Mouse (Mus musculus): ENCODE measurements around the gene Tspan32. TPM values are rescaled to one million over a fixed set of nuclear protein-coding genes. Genes with fewer than 3 reads are reported as not detected.

Tspan32 gene
- total RNA-seq, 1 experiment from 2014 or later, result 119 TPM

DNA sequence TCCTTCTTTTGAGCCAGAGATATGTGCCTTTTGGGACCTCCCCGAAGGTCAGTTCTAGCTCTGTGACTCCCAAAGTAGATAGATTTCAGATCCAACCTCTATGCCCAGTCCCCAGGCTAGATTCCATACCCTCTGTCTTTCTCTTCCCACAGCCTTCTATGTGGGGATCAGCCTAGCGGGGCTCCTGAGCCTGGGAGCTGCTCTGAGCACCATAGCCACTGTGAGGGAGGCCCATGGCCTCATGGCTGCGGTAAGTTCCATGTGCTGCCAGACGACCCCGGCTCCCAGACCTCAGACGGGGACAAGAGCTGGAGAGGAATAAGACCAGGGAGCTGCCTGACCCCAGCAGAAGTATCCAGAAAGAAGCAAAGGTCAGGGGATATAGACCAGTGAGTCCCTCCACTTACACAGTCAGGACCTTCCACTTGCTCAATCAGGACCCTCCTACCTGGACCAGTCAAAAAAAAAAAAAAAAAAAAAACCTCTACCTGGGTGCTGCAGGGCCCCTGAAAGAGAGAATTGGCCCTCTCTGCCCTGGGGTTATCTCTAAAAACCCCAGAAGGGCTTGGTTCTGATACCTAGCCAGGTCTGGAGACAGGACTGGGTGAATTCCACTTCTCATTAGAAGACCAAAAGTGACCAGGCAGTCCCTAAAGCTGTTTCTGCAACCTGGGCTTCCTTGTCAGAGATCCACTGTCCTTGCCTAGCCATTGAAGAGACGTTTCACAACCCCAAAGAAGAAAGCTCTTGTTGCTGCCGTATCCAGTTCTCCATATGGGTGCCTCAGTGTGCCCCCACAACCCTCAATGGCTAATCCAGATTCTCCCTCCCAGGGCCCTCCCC lies 2.1 kb downstream of the Tspan32 start:
- no peak for ATAC-seq (replicated peaks; ENCODE audit: low read depth, poor library complexity, severe bottlenecking)

DNA sequence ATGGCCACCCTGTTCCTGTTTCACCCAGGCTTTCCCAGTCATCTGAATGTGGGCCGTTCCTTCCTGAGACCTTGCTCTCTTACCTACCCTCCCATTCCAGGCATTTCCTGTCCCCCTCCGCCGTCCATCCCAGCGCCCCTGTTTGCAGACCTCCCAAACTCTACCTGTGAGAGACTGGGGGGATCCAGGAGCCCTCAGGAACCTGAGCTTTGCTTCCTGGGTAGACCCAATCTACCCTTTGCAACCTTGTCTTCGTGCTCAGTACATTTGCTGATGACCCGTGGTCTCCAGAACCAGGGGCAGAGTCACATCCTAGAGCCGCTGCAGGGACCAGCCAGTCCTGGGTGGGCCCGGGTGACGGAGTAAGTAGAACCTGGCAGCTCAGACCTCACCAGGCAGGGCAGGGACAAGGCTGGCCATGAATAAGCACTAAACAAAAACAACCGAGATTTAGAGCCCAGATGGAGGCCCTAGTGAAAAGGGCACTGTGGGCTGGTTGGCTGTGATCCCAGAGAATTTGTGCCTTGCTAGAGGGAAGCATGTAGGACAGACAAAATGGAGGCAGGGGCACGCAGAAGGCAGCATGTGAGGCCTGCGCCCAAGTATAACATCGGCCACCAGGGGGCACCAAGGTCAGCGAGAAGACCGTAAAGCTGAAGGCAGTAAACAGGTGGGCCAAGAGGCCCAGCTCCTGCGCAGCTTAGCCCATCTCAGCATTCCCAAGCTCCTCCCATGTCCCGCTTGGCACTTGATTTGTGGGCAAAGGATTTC lies 2.9 kb downstream of the Tspan32 start:
- ATAC-seq (replicated peaks; ENCODE audit: low read depth, poor library complexity, severe bottlenecking), result peak; percentile 19

DNA sequence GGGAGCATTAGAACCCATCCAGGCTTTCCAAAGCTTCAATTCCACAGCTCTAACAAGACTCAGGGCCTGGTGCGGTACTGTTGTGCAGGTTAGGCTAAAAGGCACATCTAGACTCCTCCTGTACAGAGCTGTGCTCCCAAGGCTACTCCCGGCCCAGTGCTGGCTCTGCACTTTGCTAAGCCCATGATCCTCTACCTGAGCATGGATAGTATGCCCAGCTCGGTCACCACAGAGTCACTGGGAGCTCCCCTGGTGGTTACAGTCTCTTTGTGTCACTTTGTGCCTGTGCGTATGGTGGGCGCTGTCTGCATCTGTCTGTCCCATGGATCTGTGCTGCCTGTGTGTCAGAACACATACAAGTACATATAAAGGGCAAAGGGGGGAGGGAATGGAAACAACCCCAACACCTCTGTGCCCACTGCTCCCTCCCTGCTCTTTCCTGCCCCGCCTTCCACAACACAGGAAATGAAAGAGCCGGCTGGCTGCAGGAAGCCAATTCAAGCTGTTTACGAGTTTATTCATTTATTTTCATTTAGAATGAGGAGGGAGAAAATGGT lies 3.6 kb downstream of the Tspan32 start:
- ATAC-seq (replicated peaks; ENCODE audit: low read depth, poor library complexity, severe bottlenecking), result 0 out of 2 replicates have a peak, but pooled peaks have one; percentile 1

DNA sequence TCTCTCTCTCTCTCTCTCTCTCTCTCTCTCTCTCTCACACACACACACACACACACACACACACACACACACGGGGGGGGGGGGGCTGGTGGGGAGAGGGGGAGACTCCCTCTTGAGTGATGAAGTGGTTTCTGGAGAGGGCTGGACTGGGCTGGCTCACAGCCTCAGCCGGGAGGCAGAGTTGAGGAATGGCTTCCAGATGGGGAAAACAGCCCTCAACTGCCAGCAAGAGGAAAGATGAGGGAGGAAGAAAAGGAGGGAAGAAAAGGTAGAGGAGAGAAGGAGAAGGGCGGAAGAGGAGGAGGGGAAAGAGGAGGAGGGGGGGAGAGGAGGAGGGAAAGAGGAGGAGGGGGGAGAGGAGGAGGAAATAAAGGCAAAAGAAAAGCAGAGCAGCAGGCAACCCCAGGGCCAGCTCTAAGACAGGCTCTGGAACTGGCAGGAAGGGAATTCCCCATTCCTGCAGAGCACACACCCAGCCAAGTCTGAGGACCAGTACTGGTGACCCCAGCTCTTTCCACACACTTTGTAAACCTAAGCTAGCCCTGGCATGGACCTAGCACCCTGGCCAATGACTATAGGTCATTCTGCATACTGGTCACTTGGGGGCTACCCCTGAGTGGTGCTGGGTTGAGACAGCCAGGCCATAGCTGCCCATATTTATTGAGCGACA lies 4.3 kb downstream of the Tspan32 start:
- no peak for ATAC-seq (replicated peaks; ENCODE audit: low read depth, poor library complexity, severe bottlenecking)

- peak; percentile 34 for ATAC-seq (replicated peaks; ENCODE audit: low read depth, poor library complexity, severe bottlenecking)
Measured at GRCm38 (mm10) chr7:143009996-143010395, 5.2 kb downstream of the Tspan32 start.

DNA sequence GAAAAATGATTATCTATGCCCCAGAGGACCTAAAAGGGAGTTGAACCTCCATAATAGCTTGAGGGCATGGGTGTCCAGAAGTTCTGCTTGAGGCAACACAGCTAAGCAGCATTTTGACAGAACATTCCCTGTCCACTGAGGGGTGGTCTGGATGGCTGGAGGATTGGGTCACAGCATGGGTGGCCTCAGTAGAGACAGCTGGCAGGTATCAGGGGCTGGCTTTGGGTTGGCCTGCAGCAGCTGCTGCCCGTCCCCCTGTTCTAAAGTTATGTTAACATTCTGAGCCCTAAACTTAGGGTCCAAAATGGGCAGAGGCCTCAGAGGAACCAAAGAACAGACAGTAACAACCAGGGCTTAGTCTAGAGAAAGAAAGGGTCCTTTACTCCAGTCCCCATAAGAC lies 6.4 kb downstream of the Tspan32 start:
- ATAC-seq (replicated peaks; ENCODE audit: low read depth, poor library complexity, severe bottlenecking), result no peak

- no peak for ATAC-seq (replicated peaks; ENCODE audit: low read depth, poor library complexity, severe bottlenecking)
Measured at GRCm38 (mm10) chr7:143012230-143012875, 7.5 kb downstream of the Tspan32 start.

- ATAC-seq (replicated peaks; ENCODE audit: low read depth, poor library complexity, severe bottlenecking), result no peak
Measured at GRCm38 (mm10) chr7:143013420-143014178, 8.8 kb downstream of the Tspan32 start.

GRCm38 (mm10) chr7:143014862-143015659 lies 10.2 kb downstream of the Tspan32 start:
- ATAC-seq (replicated peaks; ENCODE audit: low read depth, poor library complexity, severe bottlenecking), result no peak

DNA sequence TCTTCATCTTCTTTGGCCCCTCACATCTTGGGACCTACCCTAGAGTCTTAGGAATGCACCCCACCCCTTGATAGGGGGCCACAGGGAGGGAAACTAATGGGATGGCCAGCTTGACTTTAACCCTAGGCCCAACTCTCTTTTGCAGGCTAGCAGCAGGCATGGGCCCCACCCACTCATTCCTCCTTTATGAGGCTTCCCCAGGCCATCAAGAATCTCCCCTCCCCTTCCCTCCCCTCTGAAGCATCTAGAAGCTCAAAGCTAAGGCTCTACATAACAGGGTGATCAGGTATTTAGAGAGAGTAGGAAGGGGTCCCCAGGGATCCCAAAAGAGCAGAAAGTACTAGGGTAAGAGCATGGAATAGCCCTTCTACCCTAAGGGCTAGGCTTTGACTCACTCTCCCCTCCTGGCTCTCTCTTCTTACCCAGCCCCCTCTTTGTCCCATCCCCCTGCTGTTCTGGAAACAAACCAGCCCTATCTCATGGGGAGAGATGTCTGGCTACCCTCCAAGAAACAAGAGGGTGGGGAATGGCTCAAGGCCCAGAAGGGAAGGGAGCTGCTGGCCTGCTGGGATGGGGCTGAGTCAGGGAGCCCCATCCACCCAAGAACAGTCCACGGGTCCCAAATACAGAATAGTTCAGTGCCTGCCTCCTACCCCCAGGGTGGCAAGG lies 11.0 kb downstream of the Tspan32 start:
- ATAC-seq (replicated peaks; ENCODE audit: low read depth, poor library complexity, severe bottlenecking), result peak; percentile 6; the same call in 1 of the 2 replicates

DNA sequence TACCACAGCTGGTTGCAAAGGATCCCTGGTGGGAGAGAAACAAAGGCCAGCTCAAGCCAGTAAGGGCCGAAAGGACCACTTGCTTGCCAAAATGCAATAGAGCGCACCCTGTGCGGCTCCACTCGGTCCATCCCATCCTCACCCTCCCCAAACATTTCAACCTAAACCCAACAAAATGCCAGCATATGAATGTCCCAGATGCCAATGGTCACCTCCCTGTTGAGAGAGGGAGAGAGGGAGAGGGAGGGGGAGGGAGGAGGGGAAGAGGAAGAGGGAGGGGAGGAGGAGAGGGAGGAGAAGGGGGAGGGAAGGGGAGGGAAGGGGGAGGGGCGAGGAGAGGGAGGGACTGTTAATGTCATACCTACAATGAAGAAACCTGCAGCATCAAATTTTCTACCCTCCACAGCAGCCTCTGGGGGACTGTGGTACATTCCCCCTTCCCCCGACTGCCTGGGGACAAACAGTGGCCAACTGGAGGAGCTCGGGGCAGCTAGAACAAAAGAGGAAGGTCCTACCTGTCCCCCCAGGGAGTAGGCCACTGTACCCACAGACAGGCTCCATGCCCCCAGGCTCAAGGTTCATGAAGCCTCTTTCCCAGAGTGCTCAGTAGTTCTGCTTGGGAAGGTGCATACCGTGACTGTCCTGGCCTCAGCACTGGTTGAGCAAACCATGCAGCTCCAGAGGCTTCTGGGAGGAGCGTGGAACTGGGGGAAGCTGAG lies 11.7 kb downstream of the Tspan32 start:
- ATAC-seq (replicated peaks; ENCODE audit: low read depth, poor library complexity, severe bottlenecking), result no peak

GRCm38 (mm10) chr7:143017181-143017580 lies 12.3 kb downstream of the Tspan32 start:
- ATAC-seq (replicated peaks; ENCODE audit: low read depth, poor library complexity, severe bottlenecking), result no peak

GRCm38 (mm10) chr7:143020040-143020439 lies 15.2 kb downstream of the Tspan32 start:
- no peak for ATAC-seq (replicated peaks; ENCODE audit: low read depth, poor library complexity, severe bottlenecking)

DNA sequence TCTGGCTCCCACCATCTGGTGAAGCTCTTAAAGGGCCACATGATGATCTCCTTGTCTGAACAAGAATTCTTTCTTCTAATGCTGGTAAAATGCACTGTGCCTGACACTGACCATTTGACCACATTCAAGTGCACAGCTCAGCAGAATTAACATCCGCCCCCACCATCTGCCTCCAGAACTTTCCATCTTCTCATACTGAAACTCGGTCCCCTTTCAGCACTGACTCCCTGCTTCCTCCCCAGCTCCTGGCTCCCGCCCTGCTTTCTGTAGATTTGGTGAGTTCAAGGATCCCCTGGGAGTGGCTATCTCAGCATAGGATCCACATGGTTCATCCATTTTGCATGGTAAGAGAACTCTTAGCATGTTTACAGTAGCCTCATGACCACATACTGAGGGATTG lies 15.9 kb downstream of the Tspan32 start:
- no peak for ATAC-seq (replicated peaks; ENCODE audit: low read depth, poor library complexity, severe bottlenecking)

GRCm38 (mm10) chr7:143021356-143022164 lies 16.7 kb downstream of the Tspan32 start:
- ATAC-seq (replicated peaks; ENCODE audit: low read depth, poor library complexity, severe bottlenecking), result peak; percentile 64

GRCm38 (mm10) chr7:143023499-143023898 lies 18.7 kb downstream of the Tspan32 start:
- peak; percentile 23; the same call in 1 of the 2 replicates for ATAC-seq (replicated peaks; ENCODE audit: low read depth, poor library complexity, severe bottlenecking)

Measured in common myeloid progenitor, adult 5-6 weeks (primary cell).